ENCODE assay signal across 10 mouse cellular contexts in genomic region chr4:47203643-47204042, GRCm38 (mm10).
"Had no signal": no experiment of that assay in that cellular context is flagged by ENCODE, and none has a peak within 500 bp of the region (broad histone marks: within the 10 kb centered on the region; RNA-seq: fewer than 3 reads in every experiment).

No protein-coding gene starts in this region.

- H3K9ac ChIP-seq: liver, embryonic 12.5 days; midbrain, embryonic 13.5 days had no signal

- DNase-seq: kidney, postnatal 36 days; left cerebral cortex, postnatal 4 days; right cerebral cortex, postnatal 25 days; thymus, postnatal 4 days had no signal

- H3K36me3 ChIP-seq: liver, embryonic 12.5 days; midbrain, embryonic 13.5 days had no signal

- H3K4me1 ChIP-seq: liver, embryonic 12.5 days had no signal

- H3K4me3 ChIP-seq: layer of hippocampus, adult 2 months; liver, embryonic 12.5 days; midbrain, embryonic 13.5 days had no signal

- H3K27ac ChIP-seq: layer of hippocampus, adult 2 months; liver, embryonic 12.5 days; midbrain, embryonic 13.5 days had no signal

- ATAC-seq: hindbrain, embryonic 16.5 days; inflammation-experienced regulatory T-cells, adult 6 months; intestine, postnatal 0 days; liver, embryonic 12.5 days; midbrain, embryonic 13.5 days had no signal

- H3K9me3 ChIP-seq: liver, embryonic 12.5 days; midbrain, embryonic 13.5 days had no signal

- H3K4me2 ChIP-seq: liver, embryonic 12.5 days; midbrain, embryonic 13.5 days had no signal
